Mouse (Mus musculus) limb, embryonic 14.5 days (tissue): Measurements from ENCODE around the gene Sorcs1. TPM values are rescaled to one million over a fixed set of nuclear protein-coding genes. Genes with fewer than 3 reads are reported as not detected.

Source experiments
- ATAC-seq: fragments of 200-750 bp; cut with Nextera tagmentation; 2 replicates; pipeline ENCODE4 v1.8.0; 2017; ENCODE audit warnings: low read depth, moderate number of reproducible peaks, moderate TSS enrichment; ENCODE audit not compliant: low FRiP score
- DNase-seq: peaks from one replicate; pipeline ENCODE4 v3.0.0-alpha.2; 2015; ENCODE audit warnings: low spot score
- H3K27ac ChIP-seq: fragments of 300-500 bp; sonication (generic); replicated peaks from 2 replicates; pipeline ENCODE4 v1.5.1; 2014; ENCODE audit warnings: low read depth, mild to moderate bottlenecking, low read length, moderate library complexity, mixed read lengths
- H3K27me3 ChIP-seq: fragments of 300-500 bp; sonication (generic); 2 replicates; pipeline ENCODE4 v1.6.1; 2014; ENCODE audit warnings: low read length, mixed read lengths; ENCODE audit not compliant: control insufficient read depth, insufficient read depth
- H3K36me3 ChIP-seq: fragments of 300-500 bp; sonication (generic); 2 replicates; pipeline ENCODE4 v1.6.1; 2014; ENCODE audit warnings: mild to moderate bottlenecking, low read length, moderate library complexity, mixed read lengths; ENCODE audit not compliant: control insufficient read depth, insufficient read depth
- H3K4me1 ChIP-seq: fragments of 300-500 bp; sonication (generic); 2 replicates; pipeline ENCODE4 v1.6.1; 2014; ENCODE audit warnings: antibody characterized with exemption, low read length, mixed read lengths; ENCODE audit not compliant: control insufficient read depth, insufficient read depth
- H3K4me2 ChIP-seq: fragments of 300-500 bp; sonication (generic); replicated peaks from 2 replicates; pipeline ENCODE4 v1.6.1; 2014; ENCODE audit warnings: low read depth, mild to moderate bottlenecking, low read length, moderate library complexity; ENCODE audit not compliant: severe bottlenecking
- H3K4me3 ChIP-seq: fragments of 300-500 bp; sonication (generic); replicated peaks from 2 replicates; pipeline ENCODE4 v1.5.1; 2014; ENCODE audit warnings: low read length
- H3K9ac ChIP-seq: fragments of 300-500 bp; sonication (generic); 2 replicates; pipeline ENCODE4 v1.6.1; 2014; ENCODE audit warnings: mild to moderate bottlenecking, low read depth, low read length, moderate library complexity; ENCODE audit not compliant: severe bottlenecking
- H3K9me3 ChIP-seq: fragments of 300-500 bp; sonication (generic); 2 replicates; pipeline ENCODE4 v1.6.1; 2016; ENCODE audit warnings: low read length; ENCODE audit not compliant: control insufficient read depth
- POLR2A ChIP-seq: fragments of 200-500 bp; IDR thresholded peaks from 2 replicates; pipeline ENCODE4 v1.8.0; 2012; ENCODE audit warnings: inconsistent platforms, mild to moderate bottlenecking, moderate library complexity, borderline replicate concordance; ENCODE audit not compliant: insufficient read depth, insufficient read length; ENCODE audit errors: extremely low read depth
- WGBS: fragments of 180-500 bp; shearing (Covaris S2); extraction: QIAGEN DNeasy Blood & Tissue Kit; methylation state at CpG from one replicate; pipeline ENCODE4 v1.1.7; 2014; 5-methylcytosine and 5-hydroxymethylcytosine counted together
- polyA plus RNA-seq, 2 experiments: library from polyadenylated mRNA; depleted of rRNA in 1 of 2; stranded (reverse) in 1 of 2; unstranded in 1 of 2; fragments of >200 nt; fragmentation: Nextera tagmentation in 1 of 2; extraction: Ambion mirVana in 1 of 2; gene quantifications; 2 replicates each; pipeline versions ENCODE4 v1.2.1 to v1.2.3; 2012 to 2014

Sorcs1 gene
- polyA plus RNA-seq, 2 experiments = 2.1 to 3.2 TPM

DNA sequence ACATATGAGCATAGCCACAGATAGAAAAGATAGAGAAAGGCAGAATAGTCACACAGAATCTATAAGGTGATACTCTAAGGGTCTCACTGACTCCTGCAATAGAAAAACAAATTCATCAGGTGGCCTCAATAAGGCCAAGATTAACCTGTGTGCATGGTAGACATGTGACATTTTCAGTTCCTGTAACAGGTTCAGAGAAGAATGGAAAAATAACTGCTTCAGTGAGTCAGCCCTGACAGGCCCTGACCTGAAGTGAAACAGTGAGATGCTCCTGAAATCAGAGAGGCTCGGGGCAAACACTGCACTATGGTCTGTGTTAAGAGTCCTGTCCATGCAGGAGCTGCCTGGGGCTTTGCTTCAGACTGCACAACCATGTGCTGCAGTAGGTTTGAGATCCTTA lies 481.9 kb downstream of the Sorcs1 start:
- Histone ChIP-seq H3K9me3 (no peaks in the 10 kb centered on the region), H3K4me2 (no peak overlapping the region), H3K4me1 (no peaks in the 10 kb centered on the region), H3K4me3 (no peak overlapping the region), H3K36me3 (no peaks in the 10 kb centered on the region), H3K9ac (no peak overlapping the region), H3K27me3 (no peaks in the 10 kb centered on the region), H3K27ac (no peak overlapping the region)
- ATAC-seq = no peak
- no peak for TF ChIP-seq POLR2A
- 68% methylated on average over 1 of the region's 1 CpGs for WGBS
- DNase-seq = no peak

DNA sequence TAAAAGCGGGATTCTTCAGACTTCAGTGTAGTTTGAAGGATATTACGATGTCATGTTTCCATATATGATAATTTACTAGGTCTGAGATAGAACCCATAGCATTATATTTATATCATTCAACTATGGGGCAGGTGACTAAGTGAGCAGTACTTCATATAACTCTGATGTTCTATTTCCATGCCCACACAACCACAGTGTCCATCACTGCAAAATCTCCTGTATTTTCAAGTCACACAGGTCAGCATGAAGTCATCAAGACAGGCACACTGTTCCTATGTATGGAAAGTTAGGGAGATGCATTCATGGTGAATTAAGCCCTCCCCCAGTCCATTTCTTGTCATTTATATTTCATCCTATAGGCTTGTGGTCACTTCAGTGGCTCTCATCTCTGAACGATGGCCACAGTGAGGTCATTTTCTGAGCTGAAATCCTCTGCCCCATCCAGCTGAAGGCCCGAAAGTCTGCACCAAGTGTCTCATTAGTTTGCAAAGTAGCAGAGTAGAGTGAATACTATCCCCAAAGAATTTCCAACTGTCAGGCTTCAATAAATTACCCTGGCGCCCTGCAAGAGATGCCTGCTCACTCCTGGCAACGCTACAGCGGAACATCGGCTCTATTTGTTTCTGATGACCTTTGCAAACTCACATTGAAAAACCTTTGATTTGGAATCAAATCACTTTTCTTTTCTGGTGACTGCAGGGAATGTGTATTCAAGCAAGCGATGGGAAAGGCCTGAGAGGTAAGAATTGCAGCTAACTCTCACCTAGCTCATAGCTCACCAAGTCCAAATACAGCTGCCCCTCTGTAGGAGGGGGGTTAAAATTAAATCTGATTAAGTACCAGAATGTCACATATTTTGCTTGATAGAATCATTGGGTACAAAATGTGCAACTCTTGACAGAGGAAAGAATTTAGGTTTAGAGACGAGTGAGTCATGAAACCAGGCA lies 492.4 kb downstream of the Sorcs1 start:
- Histone ChIP-seq H3K9me3 (no peaks in the 10 kb centered on the region), H3K4me3 (no peak overlapping the region), H3K4me1 (no peaks in the 10 kb centered on the region), H3K27me3 (no peaks in the 10 kb centered on the region), H3K9ac (no peak overlapping the region), H3K27ac (no peak overlapping the region), H3K4me2 (no peak overlapping the region), H3K36me3 (no peaks in the 10 kb centered on the region)
- no peak for DNase-seq
- TF ChIP-seq POLR2A = no peak
- no peak for ATAC-seq
- WGBS = 76% methylated on average over 10 of the region's 10 CpGs

DNA sequence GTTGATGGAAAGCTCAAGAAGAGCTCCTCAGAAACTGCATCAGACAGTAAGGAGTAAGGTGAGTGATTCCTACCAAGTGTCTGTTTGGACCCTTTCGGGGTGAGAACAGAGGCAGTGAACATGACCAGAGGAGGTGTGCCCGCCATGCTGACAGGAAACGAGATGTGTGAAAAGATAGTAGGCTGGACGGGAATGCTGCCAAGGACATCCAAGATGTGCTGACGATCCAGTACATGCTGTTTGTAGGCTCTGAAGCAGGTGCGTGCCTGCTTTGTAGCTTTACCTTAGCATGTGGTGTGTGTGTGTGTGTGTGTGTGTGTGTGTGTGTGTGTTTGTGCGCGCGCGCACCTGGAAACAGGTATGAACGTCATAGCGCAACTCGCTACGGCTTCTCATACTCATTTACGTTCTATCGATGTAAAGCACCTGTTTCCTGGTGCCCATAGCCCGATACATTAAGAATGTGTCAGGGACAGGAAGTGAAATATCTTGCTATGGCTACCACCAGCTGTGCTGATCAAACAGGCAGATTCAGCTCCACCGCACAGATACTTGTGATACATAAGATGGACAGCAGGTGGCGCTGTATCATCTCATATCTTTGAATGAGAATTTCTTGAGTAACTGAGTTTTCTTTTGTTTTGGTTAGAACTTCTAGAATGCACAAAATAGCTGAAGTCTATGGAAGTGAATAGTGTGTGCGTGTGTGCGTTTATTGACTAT lies 493.4 kb downstream of the Sorcs1 start:
- no peak overlapping the region for H3K4me2 ChIP-seq
- no peak overlapping the region for H3K9ac ChIP-seq
- WGBS = 55% methylated on average over 21 of the region's 21 CpGs
- no peaks in the 10 kb centered on the region for H3K27me3 ChIP-seq
- no peak for TF ChIP-seq POLR2A
- no peak overlapping the region for H3K27ac ChIP-seq
- no peak for ATAC-seq
- no peaks in the 10 kb centered on the region for H3K4me1 ChIP-seq
- DNase-seq = peak; percentile 72
- no peak overlapping the region for H3K4me3 ChIP-seq
- no peaks in the 10 kb centered on the region for H3K9me3 ChIP-seq
- H3K36me3 ChIP-seq = no peaks in the 10 kb centered on the region

DNA sequence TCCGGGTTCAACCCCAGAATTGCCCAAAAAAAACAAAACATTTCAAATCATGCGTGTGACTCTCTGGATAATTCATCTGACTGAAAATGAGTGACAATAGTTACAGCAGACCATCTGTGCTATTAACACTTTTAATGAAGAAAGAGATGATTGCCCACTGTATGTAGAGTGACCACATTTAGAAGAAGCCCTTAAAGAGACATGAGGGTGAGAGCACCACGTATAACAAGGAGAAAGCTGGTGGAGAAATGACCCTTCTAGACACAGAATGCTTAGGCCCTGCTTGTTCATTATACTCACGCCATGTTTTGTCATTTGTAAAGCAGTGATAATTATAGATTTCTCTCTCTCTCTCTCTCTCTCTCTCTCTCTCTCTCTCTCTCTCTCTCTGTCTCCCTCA lies 499.6 kb downstream of the Sorcs1 start:
- Histone ChIP-seq H3K4me2 (no peak overlapping the region), H3K36me3 (no peaks in the 10 kb centered on the region), H3K27me3 (no peaks in the 10 kb centered on the region), H3K9me3 (no peaks in the 10 kb centered on the region), H3K4me3 (no peak overlapping the region), H3K4me1 (no peaks in the 10 kb centered on the region), H3K27ac (no peak overlapping the region), H3K9ac (no peak overlapping the region)
- DNase-seq (no peak), ATAC-seq (no peak)
- TF ChIP-seq POLR2A = no peak
- whole genome bisulfite sequencing = 76% methylated on average over 4 of the region's 4 CpGs

DNA sequence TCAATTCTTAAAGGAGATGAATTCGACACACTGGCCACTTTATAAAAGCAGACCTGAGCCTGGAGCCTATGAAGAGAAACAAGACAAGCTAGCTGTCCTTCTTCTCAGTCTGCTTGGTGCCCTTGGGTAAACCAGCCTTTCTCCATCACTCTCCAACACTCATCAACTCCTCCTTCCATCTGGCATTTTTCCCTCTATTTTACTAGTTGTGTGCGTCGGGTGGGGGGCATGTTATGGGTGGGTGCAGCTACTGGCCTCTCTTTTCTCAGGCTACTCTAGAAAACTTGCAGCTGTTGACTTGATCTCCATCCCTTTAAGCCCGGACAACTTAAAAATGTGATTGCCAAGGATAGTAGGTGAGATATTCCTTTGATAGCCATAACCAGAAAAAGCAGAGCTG lies 500.3 kb downstream of the Sorcs1 start:
- Histone ChIP-seq H3K4me3 (no peak overlapping the region), H3K9ac (no peak overlapping the region), H3K27me3 (no peaks in the 10 kb centered on the region), H3K9me3 (no peaks in the 10 kb centered on the region), H3K4me1 (no peaks in the 10 kb centered on the region), H3K27ac (no peak overlapping the region), H3K36me3 (no peaks in the 10 kb centered on the region), H3K4me2 (no peak overlapping the region)
- TF ChIP-seq POLR2A = no peak
- DNase-seq (no peak), ATAC-seq (no peak)
- 81% methylated on average over 4 of the region's 4 CpGs for WGBS
